Mouse (Mus musculus) adipocyte (in vitro differentiated cells): ENCODE measurements around the gene Sde2.
A peak's percentile ranks its signal among the peaks of the same experiment; 100 is the strongest.
"Not testable (repeated sequence)": the region's sequence is repeated elsewhere in the genome, so short reads cannot be mapped to it uniquely, and the experiment has no call there.

ENCODE experiments used
- DNase-seq: peaks from one replicate; pipeline ENCODE4 v3.0.0-alpha.2; 2016; ENCODE audit warnings: low spot score

Gene Sde2

DNA sequence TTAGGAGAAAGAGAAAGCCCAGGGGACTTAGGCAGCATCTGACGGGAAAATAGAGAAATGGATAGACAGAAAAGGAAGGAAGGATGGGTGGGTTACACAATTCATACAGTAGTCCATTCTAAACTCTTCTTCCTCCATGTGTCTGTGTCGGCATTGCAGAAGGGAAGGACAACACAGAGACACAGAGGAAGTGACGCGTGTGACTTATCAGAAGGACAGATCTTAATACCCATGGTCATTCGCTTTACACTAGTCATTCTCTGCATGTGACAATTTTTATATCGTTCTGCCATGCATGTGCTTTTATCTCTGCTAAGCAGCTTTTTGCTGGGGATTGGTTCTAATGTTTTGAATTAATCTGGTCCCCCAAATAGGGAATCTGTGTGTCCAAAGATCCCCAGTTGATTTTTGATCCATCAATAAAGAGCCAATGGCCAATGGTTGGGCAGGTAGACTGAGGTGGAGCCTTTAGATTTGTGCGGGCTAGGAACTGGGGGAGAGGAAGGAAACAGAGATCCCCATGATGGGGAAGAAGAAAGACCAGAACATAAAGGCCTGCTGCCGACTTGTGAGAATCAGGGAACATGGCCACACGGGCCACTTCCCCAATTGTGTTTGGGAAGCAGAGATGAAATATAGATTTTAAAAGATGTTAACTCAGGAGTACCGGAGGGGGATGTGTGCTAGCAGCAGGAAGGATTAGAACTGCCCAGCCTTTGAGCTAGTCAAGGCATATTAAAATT lies 15.5 kb upstream of the Sde2 start:
- no peak for DNase-seq

GRCm38 (mm10) chr1:180836467-180836866 lies 14.5 kb upstream of the Sde2 start:
- DNase-seq, result not testable (repeated sequence)

GRCm38 (mm10) chr1:180837186-180837585 lies 13.7 kb upstream of the Sde2 start:
- DNase-seq, result no peak

GRCm38 (mm10) chr1:180838014-180838413 lies 12.9 kb upstream of the Sde2 start:
- no peak for DNase-seq

DNA sequence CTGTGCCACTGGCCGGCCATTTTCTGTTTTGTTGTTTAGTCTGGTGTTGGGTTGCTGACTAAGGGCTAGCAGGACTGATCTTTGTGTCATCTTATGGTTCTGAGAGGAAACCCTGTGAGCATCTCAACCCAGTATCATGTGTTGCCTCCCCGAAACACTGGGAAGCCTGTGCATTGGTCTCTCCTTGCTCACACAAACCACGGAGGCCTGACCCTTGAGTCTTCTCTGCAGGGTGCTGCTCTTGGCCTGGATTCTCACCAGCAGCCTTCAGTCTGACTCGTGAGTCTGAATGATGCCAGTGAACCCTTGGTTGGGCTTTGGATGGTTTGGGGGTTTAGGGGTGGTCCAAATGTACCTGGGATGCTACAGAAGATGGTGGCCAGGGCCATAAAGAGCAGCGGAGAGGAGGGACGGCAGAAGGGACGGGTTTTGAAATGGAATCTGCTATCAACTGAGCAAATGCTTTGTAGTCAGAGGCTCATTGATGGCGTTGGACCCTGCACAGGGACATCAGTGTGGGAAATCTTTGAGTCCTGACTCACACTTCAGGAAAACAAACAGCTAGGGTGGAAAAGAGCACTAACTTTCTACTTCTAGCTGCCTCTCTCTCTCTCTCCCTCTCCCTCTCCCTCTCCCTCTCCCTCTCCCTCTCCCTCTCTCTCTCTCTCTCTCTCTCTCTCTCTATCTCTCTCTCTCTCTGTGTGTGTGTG lies 11.6 kb upstream of the Sde2 start:
- DNase-seq, result no peak

DNA sequence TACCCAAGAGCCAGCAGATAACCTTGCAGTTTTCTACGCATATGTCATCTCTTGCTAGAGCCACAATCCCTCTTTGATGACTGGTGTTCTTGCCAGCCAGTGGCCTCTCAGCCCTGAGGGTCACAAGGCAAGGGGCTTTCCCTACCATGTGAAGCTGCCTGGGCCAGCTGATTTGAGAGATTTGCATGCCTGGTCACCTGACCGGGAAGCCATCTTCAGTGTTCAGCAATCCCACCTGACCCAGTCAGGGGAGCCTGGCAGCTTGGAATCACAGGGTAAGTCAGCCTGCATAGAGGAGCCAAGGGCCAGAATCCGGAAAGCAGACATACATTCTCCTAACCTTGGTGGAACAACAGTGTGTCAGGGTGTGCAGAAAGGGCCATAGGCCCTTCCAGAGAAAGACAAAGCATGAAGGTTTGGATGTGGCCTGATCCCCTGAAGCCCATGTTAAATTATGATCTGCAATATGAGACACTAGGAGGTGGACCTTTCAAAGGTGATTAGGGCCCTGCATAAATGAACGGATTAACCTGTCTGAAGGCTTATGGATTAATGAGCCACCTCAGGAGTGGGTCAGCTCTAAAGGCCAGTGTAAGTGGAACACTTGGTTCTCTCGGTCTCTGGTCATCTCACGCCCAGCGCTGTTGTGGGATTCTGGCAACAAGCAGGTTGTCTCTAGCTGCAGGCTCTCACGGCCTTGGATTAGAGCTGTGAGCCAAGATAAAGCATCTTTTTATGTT lies 9.2 kb upstream of the Sde2 start:
- DNase-seq, result no peak

DNA sequence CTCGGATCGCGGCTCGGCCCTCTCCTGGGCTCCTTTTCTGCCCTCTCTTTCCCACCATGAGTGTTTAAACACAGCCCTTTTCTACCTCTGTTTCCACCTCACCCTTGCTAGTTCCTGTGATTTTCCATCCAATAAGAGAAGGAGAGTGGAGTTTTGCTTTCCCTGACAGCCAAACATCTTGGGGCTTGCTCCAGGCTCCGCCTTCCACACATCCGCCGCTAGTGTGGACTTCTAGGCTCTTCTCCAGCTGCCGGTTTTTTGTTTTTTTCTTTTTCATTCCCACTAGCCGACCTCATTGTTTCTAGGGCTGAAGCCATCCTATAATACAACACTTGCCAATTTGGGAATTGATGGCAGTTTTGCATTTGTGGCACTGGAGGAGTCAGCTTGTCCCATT lies 2.8 kb upstream of the Sde2 start:
- DNase-seq, result peak; percentile 94

GRCm38 (mm10) chr1:180848511-180849241 lies 2.3 kb upstream of the Sde2 start:
- peak; percentile 96 for DNase-seq

- DNase-seq, result peak; percentile 63
These were observed 1.1 kb upstream of the Sde2 start for GRCm38 (mm10) chr1:180849701-180850301.

GRCm38 (mm10) chr1:180858763-180859162 lies 7.8 kb downstream of the Sde2 start:
- DNase-seq, result no peak

DNA sequence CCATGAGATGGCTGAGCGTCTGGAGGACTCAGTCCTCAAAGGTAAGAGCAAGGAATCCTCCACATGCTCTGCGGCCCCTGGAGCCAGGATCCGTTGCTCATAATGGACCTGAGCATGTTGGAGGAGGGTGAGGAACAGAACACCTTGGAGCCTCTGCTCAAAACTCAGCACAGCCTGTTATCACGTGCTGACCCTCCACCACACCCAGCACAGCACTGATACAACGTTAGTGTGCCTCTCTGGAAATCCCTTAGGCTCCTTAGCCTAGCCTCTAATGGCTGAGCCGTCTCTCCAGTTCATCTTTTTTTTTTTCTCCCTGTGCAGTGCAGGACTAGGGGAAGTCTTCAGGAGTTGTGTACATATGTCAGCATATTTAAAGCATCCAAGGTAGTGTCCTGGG lies 9.1 kb downstream of the Sde2 start:
- DNase-seq, result no peak

DNA sequence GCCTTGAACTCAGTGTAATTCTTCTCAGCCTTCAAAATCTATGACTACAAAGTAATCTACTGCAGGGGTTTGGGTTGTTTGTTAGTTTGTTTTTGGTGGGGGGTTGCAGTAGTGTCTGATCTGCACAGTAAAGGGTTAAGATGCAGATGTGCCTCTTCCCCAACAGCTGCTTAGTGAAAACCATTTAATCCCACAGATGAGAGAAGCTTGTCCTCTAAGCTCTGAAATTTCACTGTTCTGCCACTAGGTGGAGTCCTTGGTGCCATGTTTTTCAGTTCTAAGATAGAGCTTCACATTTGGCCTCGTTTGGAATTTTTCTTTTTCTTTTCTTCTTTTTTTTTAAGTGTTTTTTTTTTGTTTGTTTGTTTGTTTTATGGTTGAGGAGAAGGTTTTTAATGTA lies 12.7 kb downstream of the Sde2 start:
- DNase-seq, result peak; percentile 81

- no peak for DNase-seq
These were observed 15.1 kb downstream of the Sde2 start for GRCm38 (mm10) chr1:180866001-180866400.

DNA sequence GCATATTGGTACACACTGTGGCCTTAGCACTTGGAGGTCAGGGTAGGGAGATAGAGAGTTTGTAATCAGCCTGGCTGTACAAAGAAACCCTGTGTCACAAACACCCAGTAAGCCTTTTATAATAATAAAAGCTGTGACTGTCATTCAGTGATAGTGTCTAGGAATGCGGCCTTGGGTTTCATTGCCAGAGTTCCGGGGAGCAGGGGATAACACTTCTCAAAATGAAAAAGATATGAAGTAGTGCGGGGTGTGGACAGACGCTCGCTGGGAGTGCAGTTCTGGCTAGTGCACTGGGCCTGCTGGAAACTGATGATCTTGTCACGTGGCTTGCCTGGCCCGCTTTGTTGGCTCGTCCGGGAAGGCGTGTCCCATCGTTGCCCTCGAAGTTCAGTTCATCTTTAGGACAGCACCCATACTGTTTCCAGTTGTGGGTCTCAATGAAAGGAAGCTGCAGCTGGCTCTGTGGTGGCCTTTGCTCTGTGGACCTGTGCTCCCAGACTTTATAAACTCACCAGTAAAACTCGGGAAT lies 19.3 kb downstream of the Sde2 start:
- DNase-seq, result no peak

DNA sequence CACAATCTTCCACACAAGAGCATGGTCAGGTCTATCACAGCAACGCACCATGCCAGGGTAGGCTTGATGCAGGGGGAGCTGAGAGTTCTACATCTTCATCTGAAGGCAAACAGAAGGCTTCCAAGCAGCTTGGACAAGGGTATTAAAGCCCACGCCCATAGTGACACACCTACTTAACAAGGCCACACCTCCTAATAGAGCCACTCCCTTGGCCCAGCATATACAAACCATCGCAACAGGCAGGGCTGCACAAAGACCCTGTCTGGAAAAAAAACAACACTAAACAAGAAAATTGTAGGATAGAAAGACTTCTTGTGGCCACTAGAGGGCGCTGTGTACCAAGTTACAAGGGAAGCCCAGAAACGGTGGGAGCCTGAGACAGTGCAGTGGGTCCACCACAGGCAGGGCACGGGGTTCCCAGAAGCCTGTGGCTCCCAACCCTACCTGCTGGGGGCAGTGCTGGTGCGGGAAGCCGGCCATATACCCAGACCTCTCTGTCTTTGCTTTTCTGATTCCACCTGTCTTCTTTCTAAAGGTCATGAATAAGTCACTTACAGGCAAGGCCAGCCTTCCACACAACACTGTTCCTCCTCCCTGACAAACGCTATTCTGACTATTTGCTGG lies 23.0 kb downstream of the Sde2 start:
- peak; percentile 54 for DNase-seq

- no peak for DNase-seq
These were observed 23.7 kb downstream of the Sde2 start for GRCm38 (mm10) chr1:180874615-180875014.

DNA sequence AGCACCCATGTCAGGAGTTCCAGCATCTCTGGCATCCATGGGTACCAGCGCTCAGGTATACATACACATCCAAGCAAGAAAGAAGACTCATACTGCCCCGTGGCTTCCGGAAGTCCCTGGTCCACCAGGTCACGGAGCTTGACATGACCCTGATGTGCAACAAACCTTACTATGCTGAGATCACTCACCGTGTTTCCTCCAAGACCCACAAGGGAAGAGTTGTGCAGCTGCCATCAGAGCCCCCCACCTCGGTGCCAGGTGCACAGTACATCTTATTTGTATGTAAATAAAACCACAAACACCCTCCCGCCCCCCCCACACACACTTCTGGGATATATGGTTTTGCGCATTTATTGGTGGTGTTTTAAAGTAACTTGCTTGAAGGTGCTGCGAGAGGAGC lies 24.2 kb downstream of the Sde2 start:
- DNase-seq, result no peak

DNA sequence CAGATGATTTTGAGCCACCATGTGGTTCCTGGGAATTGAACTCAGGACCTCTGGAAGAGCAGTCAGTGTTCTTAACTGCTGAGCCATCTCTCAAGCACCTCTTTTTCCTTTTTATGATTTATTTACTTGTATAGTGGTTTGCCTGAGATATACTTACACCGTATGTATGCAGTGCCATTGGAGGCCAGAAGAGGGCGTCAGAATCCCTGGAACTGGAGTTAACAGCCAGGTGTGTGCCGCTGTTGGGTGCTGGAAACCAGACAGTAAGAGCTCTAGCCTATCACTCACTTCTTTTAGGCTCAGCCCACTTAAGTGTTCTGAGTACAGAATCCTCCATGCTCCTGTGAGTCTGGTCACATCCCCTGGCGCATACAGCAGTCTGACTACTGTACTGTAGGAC lies 26.5 kb downstream of the Sde2 start:
- no peak for DNase-seq

- DNase-seq, result no peak
These were observed 30.8 kb downstream of the Sde2 start for GRCm38 (mm10) chr1:180881768-180882167.

DNA sequence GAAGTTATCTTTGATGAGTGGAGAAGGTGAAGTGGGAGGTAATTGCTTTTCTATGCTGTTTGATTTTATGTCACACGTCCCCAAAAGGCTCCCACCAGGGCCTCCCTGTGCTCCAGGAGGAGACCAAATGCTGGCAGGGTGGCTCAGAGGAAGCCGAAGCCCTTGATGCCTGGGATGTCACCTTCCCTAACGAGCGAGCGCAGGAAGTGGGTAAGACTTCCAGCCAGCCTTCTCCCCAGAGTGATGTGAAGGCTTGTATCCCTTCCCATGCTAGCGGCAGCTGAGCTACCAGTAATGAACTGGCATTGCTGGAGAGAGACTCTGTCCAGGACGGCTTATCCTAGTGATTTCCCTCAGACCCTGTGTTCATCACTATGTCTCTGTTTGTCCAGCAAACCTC lies 32.8 kb downstream of the Sde2 start:
- DNase-seq, result no peak

GRCm38 (mm10) chr1:180884484-180884883 lies 33.6 kb downstream of the Sde2 start:
- DNase-seq, result no peak
